Mouse (Mus musculus) embryonic facial prominence, embryonic 10.5 days (tissue): ENCODE measurements around the gene 1700030K09Rik. TPM values are rescaled to one million over a fixed set of nuclear protein-coding genes. Genes with fewer than 3 reads are reported as not detected.
A peak's percentile ranks its signal among the peaks of the same experiment; 100 is the strongest.

Experiments used
- DNase-seq: peaks from one replicate; pipeline ENCODE4 v3.0.0-alpha.2; 2017; ENCODE audit warnings: low spot score
- H3K27ac ChIP-seq: fragments of 300-500 bp; sonication (generic); replicated peaks from 2 replicates; pipeline ENCODE4 v1.5.1; 2016; ENCODE audit warnings: mild to moderate bottlenecking
- H3K27me3 ChIP-seq: fragments of 300-500 bp; sonication (generic); replicated peaks from 2 replicates; pipeline ENCODE4 v1.6.1; 2016; ENCODE audit warnings: low read depth, mild to moderate bottlenecking; ENCODE audit not compliant: poor library complexity, severe bottlenecking
- H3K36me3 ChIP-seq: fragments of 300-500 bp; sonication (generic); replicated peaks from 2 replicates; pipeline ENCODE4 v1.6.1; 2016; ENCODE audit warnings: mild to moderate bottlenecking, moderate library complexity
- H3K4me1 ChIP-seq: fragments of 300-500 bp; sonication (generic); 2 replicates; pipeline ENCODE4 v1.6.1; 2016
- H3K4me3 ChIP-seq: fragments of 300-500 bp; sonication (generic); 2 replicates; pipeline ENCODE4 v1.5.1; 2016; ENCODE audit warnings: mild to moderate bottlenecking, moderate library complexity
- H3K9me3 ChIP-seq: fragments of 300-500 bp; sonication (generic); 2 replicates; pipeline ENCODE4 v1.6.1; 2016; ENCODE audit warnings: mild to moderate bottlenecking
- WGBS: fragments of 180-500 bp; shearing (Covaris S2); methylation state at CpG from one replicate; pipeline ENCODE4 v1.1.7; 2016; 5-methylcytosine and 5-hydroxymethylcytosine counted together
- polyA plus RNA-seq: library from polyadenylated mRNA; unstranded; fragments of >200 nt; fragmentation: Nextera tagmentation; extraction: Ambion mirVana; gene quantifications from 2 replicates; pipeline ENCODE4 v1.2.1, GENCODE M21; 2016

Gene 1700030K09Rik
- polyA plus RNA-seq: 14.5 and 16.1 TPM in 2 replicates

DNA sequence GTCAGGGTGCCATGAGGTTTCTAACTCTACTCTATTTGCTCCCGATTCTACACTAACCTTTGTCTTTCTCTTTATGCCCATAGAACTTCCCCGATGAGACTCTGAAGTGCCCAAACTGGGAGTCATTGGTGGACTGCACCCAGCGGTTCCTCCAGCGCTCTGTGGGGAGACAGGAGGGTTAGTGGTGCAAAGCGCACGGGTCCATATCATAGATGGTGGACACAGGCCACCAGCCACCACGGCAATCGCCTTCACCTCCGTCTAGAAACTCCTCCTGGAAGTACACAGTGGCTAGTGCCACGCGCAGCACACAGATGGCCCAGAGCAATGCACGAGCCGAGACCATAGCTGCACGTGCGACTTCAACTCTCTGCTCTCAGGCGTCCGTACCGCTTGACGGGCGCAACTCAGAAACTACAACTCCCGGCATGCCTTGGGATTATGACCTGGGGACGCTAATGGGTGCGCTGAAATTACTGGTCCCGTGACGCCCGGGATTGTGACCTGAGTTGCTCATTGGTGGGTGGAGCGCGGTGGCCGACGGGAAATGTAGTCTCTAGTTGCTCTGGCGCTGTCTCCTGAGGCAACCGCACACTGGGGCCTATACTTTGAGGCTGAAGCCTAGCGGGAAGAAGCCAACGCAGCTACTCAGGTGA is at the start of gene 1700030K09Rik, which contains the start of gene Calr3:
TSS of gene 1700030K09Rik (plus strand) at position 543 of the 656 bp plus-strand sequence.
TSS of gene Calr3 (minus strand) at position 533 of the 656 bp plus-strand sequence.
- Histone ChIP-seq H3K4me3 (peak within 1 kb of the TSS; percentile 62), H3K36me3 (peaks cover 21% of the 10 kb centered on the region), H3K27me3 (no peaks in the 10 kb centered on the region), H3K27ac (peak within 1 kb of the TSS; percentile 85), H3K4me1 (peaks cover 8% of the 10 kb centered on the region), H3K9me3 (no peaks in the 10 kb centered on the region)
- 6% methylated on average over 34 of the region's 34 CpGs for WGBS
- peak; percentile 98 for DNase-seq

DNA sequence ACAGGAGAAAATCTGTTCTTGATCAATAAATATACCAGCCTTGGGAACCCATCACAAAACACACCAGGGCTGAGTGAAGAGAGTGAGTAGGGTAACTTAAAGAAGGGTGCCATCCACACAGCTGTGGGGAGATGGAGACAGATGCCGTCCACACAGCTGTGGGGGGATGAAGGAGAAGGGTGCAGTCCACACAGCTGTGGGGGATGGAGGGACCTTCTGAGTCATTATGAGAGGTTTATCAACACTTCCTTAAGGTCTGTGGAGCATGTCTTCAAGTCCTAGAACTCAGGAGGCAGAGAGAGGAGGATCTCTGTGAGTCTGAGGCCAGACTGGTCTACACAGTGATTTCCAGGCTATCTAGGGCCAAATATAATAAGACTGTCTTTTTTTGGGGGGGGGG is 42.3 kb upstream of the 1700030K09Rik start:
- 79% methylated on average over 1 of the region's 1 CpGs for WGBS
- H3K36me3 ChIP-seq: peaks cover 55% of the 10 kb centered on the region
- no peak for DNase-seq

DNA sequence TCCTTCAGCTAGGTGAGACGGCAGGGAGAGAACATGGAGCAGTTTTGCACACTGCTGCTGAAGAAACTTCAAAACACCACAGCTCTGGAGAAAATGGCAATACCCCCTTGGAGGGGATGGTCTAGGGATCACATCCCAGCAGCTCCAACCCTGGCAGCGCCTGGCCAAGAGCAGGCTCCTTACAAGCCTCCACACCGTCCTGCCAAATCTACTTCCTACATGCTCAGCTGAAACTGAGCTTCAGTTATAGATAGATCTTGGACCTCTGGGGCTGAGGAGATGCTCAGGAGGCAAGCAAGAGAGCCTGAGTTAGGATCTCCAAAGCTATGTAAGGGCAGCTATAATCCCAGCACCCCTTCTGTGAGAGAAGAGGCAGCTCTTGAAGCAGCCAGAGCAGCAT is 40.7 kb upstream of the 1700030K09Rik start:
- Histone ChIP-seq H3K4me1 (peaks cover 14% of the 10 kb centered on the region), H3K4me3 (no peak overlapping the region), H3K36me3 (peaks cover 46% of the 10 kb centered on the region), H3K9me3 (no peaks in the 10 kb centered on the region), H3K27ac (no peak overlapping the region), H3K27me3 (no peaks in the 10 kb centered on the region)
- WGBS: 91% methylated on average over 3 of the region's 3 CpGs
- DNase-seq: no peak

More for the DNA sequence above, 42.3 kb upstream of the 1700030K09Rik start:
- Histone ChIP-seq H3K4me3 (no peak overlapping the region), H3K27ac (no peak overlapping the region), H3K9me3 (no peaks in the 10 kb centered on the region), H3K4me1 (peaks cover 14% of the 10 kb centered on the region), H3K27me3 (no peaks in the 10 kb centered on the region)

DNA sequence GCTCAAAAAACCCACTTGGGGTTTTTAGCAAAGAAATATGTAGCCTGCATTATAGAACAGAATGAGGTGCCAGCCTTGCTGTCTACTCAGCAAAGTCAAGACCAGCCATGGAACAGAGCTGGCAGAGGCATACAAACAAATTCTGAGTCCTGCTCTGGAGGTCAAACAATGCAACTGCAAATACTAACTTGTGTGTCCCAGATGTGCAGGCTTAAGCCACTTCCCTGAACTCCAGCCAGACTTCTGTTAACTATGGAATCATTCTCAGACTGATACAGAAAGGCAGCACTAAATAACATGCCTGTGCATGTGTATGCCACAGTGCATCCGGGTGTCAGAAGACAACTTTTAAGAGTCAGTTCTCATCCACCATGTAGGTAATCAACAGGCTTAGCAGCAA is 35.8 kb upstream of the 1700030K09Rik start:
- no peak for DNase-seq
- H3K9me3 ChIP-seq: no peaks in the 10 kb centered on the region
- WGBS: 91% methylated on average over 1 of the region's 1 CpGs

DNA sequence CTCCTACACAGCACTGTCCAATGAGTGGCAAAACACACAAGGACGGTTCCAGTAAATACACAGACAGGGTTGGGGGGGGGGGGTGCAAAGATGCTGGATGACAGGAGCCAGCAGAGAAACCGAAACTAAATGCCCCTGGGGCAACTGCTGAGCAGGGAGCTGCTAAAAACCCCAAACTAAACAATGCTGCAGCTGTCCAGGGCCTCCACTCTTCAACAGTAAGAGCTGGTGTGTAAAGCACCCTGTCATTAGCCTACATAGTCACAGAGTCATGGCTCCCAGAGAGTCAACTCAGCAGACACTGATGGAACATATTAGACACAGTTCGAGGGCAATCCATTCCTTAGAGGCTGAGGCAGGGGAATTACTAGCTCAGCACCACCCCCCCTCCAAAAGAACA is 34.2 kb upstream of the 1700030K09Rik start:
- Histone ChIP-seq H3K27me3 (no peaks in the 10 kb centered on the region), H3K9me3 (no peaks in the 10 kb centered on the region), H3K27ac (no peak overlapping the region), H3K36me3 (peaks cover 41% of the 10 kb centered on the region), H3K4me3 (no peak overlapping the region), H3K4me1 (peaks cover 5% of the 10 kb centered on the region; the same call in 1 of the 2 replicates)
- DNase-seq: no peak
- WGBS: 40% methylated on average over 3 of the region's 3 CpGs

More for the DNA sequence above, 35.8 kb upstream of the 1700030K09Rik start:
- no peak overlapping the region for H3K4me3 ChIP-seq
- no peak overlapping the region for H3K27ac ChIP-seq
- H3K36me3 ChIP-seq: peaks cover 30% of the 10 kb centered on the region
- H3K27me3 ChIP-seq: no peaks in the 10 kb centered on the region
- H3K4me1 ChIP-seq: peaks cover 8% of the 10 kb centered on the region; the same call in 1 of the 2 replicates

DNA sequence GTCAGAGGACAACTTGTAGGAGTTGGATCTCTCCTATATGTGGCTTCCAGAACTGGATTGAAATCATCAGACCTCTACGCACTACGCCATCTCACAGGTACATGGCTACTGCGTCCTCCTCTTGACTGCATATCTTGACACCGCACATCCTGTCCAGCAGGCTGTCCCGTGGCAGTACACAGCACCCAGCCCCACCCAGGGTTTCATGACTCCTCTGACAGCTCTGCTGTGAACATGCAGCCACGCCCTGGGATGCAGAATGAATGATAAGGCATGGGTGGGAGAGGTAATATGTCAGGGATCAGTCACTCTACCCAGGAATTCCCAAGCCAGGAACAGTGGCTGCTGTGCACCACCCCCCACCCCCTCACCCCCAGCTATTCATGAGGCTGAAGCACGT is 29.8 kb upstream of the 1700030K09Rik start:
- H3K27ac ChIP-seq: no peak overlapping the region
- 89% methylated on average over 7 of the region's 7 CpGs for WGBS
- H3K4me3 ChIP-seq: no peak overlapping the region
- no peaks in the 10 kb centered on the region for H3K27me3 ChIP-seq
- peaks cover 55% of the 10 kb centered on the region for H3K36me3 ChIP-seq
- peaks cover 47% of the 10 kb centered on the region for H3K4me1 ChIP-seq
- DNase-seq: no peak
- H3K9me3 ChIP-seq: no peaks in the 10 kb centered on the region

DNA sequence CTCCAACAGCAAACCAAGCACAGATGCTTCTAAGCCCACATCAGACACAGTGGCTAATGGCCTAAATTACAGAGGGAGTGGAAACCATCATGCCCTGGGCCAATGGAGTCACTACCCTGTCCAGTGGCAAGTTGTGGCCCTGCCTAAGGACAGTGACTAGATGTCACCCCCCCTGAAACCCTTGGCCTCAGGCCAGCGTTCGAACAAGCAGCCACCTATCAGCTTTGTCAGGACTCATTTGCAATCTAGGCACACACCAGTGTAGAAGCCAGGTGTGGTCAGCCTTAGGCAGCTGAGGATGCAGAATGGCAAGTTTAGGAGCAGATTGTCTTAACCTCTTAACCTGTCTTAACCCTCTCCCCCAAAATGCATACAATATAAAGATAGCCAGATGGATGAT is 28.4 kb upstream of the 1700030K09Rik start:
- H3K4me1 ChIP-seq: peaks cover 56% of the 10 kb centered on the region
- WGBS: 74% methylated on average over 2 of the region's 2 CpGs
- H3K36me3 ChIP-seq: peaks cover 58% of the 10 kb centered on the region
- DNase-seq: no peak
- H3K27me3 ChIP-seq: no peaks in the 10 kb centered on the region
- no peak overlapping the region for H3K27ac ChIP-seq
- H3K4me3 ChIP-seq: no peak overlapping the region
- H3K9me3 ChIP-seq: no peaks in the 10 kb centered on the region

DNA sequence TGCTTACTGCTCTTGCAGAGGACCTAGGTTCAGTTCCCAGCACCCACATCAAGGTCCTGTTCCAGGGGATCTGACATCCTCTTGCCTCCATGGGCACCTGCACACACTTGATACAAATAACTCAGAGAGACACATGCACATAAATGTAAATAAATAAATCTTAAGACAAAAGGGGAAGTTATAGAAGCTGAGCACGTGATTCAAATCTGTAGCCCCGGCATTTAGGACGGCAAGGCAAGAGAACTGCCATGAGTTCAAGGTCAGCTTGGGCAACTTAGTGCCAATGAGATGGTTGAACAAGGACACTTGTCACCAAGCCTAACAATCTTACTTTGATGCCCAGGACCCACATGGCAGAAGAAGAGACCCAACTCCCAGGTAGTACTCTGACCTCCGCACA is 25.6 kb upstream of the 1700030K09Rik start:
- Histone ChIP-seq H3K36me3 (peaks cover 37% of the 10 kb centered on the region), H3K9me3 (no peaks in the 10 kb centered on the region), H3K27ac (no peak overlapping the region), H3K27me3 (no peaks in the 10 kb centered on the region), H3K4me1 (peaks cover 72% of the 10 kb centered on the region), H3K4me3 (no peak overlapping the region)
- DNase-seq: no peak
- WGBS: 92% methylated on average over 4 of the region's 4 CpGs

DNA sequence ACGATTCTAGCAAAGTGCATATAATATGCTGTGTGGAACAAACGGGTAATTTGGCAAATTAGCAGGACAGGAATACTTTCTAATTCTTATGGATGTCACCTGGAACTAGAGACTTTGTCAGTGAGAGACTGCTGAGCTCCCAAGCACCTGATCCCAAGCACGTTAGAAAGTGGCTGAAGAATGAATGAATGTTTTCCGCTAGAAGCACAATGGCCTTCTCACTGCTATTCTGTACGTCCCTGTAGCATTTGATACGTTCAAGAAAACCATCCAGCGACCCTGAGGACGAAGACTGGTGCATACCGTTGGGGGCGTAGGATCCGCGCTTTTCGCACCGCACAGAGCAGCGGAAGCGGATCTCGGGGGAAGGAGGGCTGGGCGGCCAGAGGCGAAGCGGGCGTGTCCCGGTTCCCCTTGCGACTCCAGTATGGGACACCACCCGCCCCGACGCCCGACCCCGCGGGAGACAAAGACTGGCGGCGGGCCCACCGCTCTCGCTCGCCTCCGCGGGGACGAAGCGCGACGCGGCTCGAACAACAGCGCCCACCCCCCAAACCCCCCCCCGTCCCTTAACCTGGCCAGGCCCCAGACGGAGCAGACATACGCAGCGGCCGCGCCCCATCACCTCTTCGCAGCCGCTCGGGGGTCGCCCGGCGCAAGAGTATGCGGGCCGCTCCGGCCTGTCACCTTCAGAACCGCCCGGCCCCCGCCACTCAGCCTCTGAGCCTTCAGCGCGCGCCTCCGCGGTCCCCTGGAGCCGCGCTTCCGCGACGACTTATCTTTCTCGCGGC is 22.9 kb upstream of the 1700030K09Rik start:
- Histone ChIP-seq H3K36me3 (peaks cover 14% of the 10 kb centered on the region), H3K4me1 (peaks cover 61% of the 10 kb centered on the region), H3K27ac (peak overlapping the region; percentile 95), H3K27me3 (no peaks in the 10 kb centered on the region), H3K4me3 (peak overlapping the region; percentile 96), H3K9me3 (no peaks in the 10 kb centered on the region)
- DNase-seq: peak; percentile 65
- 1% methylated on average over 73 of the region's 73 CpGs for WGBS

DNA sequence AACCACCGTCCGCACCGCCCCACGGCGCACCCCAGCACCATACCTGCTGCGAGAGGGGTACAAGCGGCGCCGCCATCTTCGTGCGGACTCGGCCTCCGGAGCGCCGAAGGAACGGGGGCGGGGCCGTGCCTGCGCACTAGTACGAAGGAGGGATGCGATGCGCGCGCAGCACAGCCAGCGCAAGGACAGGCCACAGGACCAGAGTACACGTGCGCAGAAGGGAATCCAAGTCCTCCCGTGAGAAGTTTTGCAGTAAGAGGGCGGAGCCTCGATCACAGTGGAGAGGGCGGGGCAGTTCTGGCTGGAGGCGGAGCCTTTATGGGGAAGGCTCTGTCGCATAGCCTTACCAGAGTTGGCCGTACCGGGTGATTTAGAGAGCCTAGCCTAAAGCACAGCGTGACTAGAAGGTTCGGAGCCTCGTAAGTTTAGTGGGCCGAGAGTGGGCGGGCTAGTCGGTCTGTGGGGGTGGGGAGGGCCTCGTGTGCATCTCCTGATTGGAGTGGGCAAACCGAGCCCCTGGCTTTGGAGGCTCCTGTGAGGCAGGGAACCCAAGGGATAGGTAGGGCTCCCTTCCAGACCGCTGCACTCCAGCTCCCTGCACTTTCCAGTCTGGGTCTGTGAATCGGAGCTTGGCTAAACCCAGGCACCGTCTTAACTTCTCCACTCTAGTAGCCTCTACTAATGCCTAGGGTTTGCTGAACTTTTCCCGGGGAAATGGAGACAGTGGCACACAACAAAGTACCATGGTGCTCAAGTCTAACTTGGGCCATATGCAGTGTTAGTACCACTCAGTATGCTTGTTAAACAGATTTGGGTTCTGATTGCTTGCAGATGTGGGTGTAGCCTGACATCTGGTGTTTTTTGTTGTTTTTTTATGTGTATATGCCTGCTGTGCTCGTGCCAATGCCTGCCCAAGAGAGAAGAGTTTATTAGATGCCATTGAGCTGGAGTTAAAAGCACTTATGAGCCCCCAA is 22.0 kb upstream of the 1700030K09Rik start, which contains the start of gene Eps15l1:
TSS of gene Eps15l1 (minus strand) at position 99 of the 974 bp plus-strand sequence.
- peak; percentile 99 for DNase-seq
- Histone ChIP-seq H3K27me3 (no peaks in the 10 kb centered on the region), H3K4me1 (peaks cover 52% of the 10 kb centered on the region), H3K36me3 (peaks cover 14% of the 10 kb centered on the region), H3K9me3 (no peaks in the 10 kb centered on the region), H3K4me3 (peak within 1 kb of the TSS; percentile 96), H3K27ac (peak within 1 kb of the TSS; percentile 95)
- under 1% methylated on average over 48 of the region's 48 CpGs for WGBS

DNA sequence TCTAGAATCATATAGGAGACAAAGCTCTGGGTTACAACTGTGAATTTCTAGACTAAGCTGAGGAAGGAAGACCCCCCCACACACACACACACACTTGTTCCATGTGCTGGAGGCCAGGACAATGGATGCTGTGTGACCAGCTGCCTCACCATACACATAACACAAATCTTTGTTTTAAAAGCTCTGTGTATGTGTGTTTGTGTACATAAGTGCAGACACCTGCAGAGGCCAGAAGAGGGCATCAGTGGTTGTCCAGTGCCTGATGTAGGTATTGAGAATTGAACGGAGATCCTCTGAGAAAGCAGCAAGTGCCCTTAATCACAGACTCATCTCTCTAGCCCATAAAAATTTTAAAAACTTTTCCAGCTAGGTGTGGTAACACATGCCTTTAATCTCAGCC is 20.8 kb upstream of the 1700030K09Rik start:
- H3K4me3 ChIP-seq: no peak overlapping the region
- H3K9me3 ChIP-seq: no peaks in the 10 kb centered on the region
- no peak overlapping the region for H3K27ac ChIP-seq
- DNase-seq: no peak
- 68% methylated on average over 1 of the region's 1 CpGs for WGBS
- peaks cover 39% of the 10 kb centered on the region for H3K4me1 ChIP-seq
- no peaks in the 10 kb centered on the region for H3K27me3 ChIP-seq
- H3K36me3 ChIP-seq: peaks cover 11% of the 10 kb centered on the region

DNA sequence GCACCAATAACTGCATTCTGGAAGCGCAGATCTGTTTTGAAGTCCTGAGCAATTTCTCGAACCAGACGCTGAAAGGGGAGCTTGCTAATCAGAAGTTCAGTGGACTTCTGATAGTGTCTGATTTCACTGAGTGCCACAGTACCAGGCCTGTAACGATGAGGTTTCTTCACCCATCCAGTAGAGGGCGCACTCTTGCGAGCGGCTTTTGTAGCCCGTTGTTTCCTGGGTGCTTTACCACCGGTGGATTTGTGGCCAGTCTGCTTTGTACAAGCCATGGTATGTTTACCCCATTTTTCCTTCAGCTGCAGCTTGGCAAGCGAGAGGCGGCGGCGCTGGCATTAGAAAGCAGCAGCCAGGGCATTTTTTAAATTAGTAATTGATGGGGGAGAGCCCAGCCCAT is 14.0 kb upstream of the 1700030K09Rik start:
- no peaks in the 10 kb centered on the region for H3K27me3 ChIP-seq
- no peaks in the 10 kb centered on the region for H3K4me1 ChIP-seq
- H3K9me3 ChIP-seq: no peaks in the 10 kb centered on the region
- no peak for DNase-seq
- no peak overlapping the region for H3K4me3 ChIP-seq
- 49% methylated on average over 13 of the region's 13 CpGs for WGBS
- H3K36me3 ChIP-seq: no peaks in the 10 kb centered on the region
- no peak overlapping the region for H3K27ac ChIP-seq
